Mouse (Mus musculus) central nervous system, embryonic 11.5 days (tissue): Measurements from ENCODE around the gene Nat8f6. TPM values are rescaled to one million over a fixed set of nuclear protein-coding genes. Genes with fewer than 3 reads are reported as not detected.

Experiments
- polyA plus RNA-seq: library from polyadenylated mRNA; depleted of rRNA; stranded (reverse); fragments of >200 nt; gene quantifications from 2 replicates; pipeline ENCODE4 v1.2.3, GENCODE M21; 2012; rRNA removed

Gene Nat8f6
- polyA plus RNA-seq, result not detected in 2 replicates

GRCm38 (mm10) chr6:85820837-85821236 is at the start of gene Nat8f6, which contains the start of gene Nat8f5:
TSS of gene Nat8f6 (minus strand) at chr6:85820954.
TSS of gene Nat8f5 (minus strand) at chr6:85820972.

GRCm38 (mm10) chr6:85869006-85869405 is 48.3 kb upstream of the Nat8f6 start, which contains the start of gene Nat8f2:
TSS of gene Nat8f2 (minus strand) at chr6:85869158.

GRCm38 (mm10) chr6:85831796-85832321 is 11.1 kb upstream of the Nat8f6 start, which contains the start of gene Nat8:
TSS of gene Nat8 (minus strand) at chr6:85832082.

GRCm38 (mm10) chr6:85765532-85765931 is 55.2 kb downstream of the Nat8f6 start, which contains the start of gene Nat8f3:
TSS of gene Nat8f3 (minus strand) at chr6:85765754.

Other genes with a start within 250 kb of the Nat8f6 start
- gene Alms1, start 233.4 kb downstream of the Nat8f6 start, polyA plus RNA-seq, result 7.8 and 9.6 TPM in 2 replicates
- gene Nat8f7, start 107.7 kb downstream of the Nat8f6 start, polyA plus RNA-seq, result not detected in 2 replicates
- 0.02 TPM in 1 of 2 replicates, not detected in the other for gene Nat8f3, start 55.2 kb downstream of the Nat8f6 start, polyA plus RNA-seq
- gene Nat8f5, start within 50 bp of the Nat8f6 start, polyA plus RNA-seq, result not detected in 2 replicates
- gene Nat8, start 11.1 kb upstream of the Nat8f6 start, polyA plus RNA-seq, result not detected in 2 replicates
- 0.01 TPM in 1 of 2 replicates, not detected in the other for gene Nat8f2, start 48.2 kb upstream of the Nat8f6 start, polyA plus RNA-seq
- gene Nat8f4, start 83.9 kb upstream of the Nat8f6 start, polyA plus RNA-seq, result 3.1 and 3.8 TPM in 2 replicates
- 20.8 and 25.0 TPM in 2 replicates for gene Tprkb, start 90.9 kb upstream of the Nat8f6 start, polyA plus RNA-seq
- gene Nat8f1, start 94.7 kb upstream of the Nat8f6 start, polyA plus RNA-seq, result 6.7 and 7.7 TPM in 2 replicates
- 59.7 and 98.9 TPM in 2 replicates for gene Dusp11, start 140.7 kb upstream of the Nat8f6 start, polyA plus RNA-seq
- not detected in 2 replicates for gene Figla, start 195.2 kb upstream of the Nat8f6 start, polyA plus RNA-seq
- 57.8 and 84.9 TPM in 2 replicates for gene Add2, start 207.7 kb upstream of the Nat8f6 start, polyA plus RNA-seq